Mouse (Mus musculus): ENCODE measurements at regions not wholly inside any gene's neighbourhood (a gene's known extent, or its start where the extent isn't known, plus 50 kb on each side); places are given as distances from the start of the nearest gene placed in this dataset.

DNA sequence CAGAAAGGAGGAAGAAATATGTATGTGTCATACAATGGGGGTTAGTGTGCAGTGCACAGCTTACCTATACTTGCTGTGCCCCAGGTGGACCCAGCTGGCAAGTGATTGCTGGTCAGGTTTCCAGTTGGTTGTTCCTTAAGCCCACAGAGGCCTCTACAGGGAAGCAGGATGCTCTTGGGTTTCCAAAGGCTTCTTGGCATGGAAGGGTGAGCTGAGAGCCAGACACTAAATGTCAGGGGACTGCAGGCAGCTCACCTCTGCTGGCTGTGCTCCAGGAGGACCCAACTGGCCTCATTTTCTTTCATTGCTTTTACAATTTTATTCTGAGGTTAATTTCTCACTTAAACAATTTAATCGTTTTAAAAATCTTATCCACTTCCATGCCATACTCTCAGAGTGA is 108.1 kb downstream of the Gm10184 start:
- TF ChIP-seq POLR2A (IDR thresholded peaks at IDR 0.05; ENCODE audit: borderline replicate concordance, extremely low read depth, insufficient read depth, insufficient read length, poor library complexity, severe bottlenecking) (no peak), CTCF (IDR thresholded peaks at IDR 0.05; ENCODE audit: borderline replicate concordance, extremely low read depth, insufficient read depth, insufficient read length) (no peak)
- no peak for DNase-seq (ENCODE audit: low read depth)

DNA sequence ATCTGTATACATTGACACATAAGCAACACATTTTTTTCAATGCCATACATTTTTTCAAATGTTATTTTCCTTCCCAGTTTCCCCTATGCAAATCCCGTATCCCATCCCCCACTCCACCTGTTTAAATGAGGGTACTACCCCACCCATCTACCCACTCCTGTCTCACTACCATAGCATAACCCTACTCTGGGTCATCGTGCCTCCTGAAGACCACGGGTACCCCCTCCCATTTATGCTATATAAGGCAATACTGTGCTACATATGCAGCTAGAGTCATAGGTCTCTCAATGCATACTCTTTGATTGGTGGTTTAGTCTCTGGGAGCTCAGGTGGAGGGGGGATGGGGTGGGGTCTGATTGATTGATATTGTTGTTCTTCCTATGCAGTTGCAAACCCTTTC is 132.7 kb downstream of the Gm10184 start:
- no peak for DNase-seq (ENCODE audit: low read depth)
- TF ChIP-seq CTCF (IDR thresholded peaks at IDR 0.05; ENCODE audit: borderline replicate concordance, extremely low read depth, insufficient read depth, insufficient read length) (no peak), POLR2A (IDR thresholded peaks at IDR 0.05; ENCODE audit: borderline replicate concordance, extremely low read depth, insufficient read depth, insufficient read length, poor library complexity, severe bottlenecking) (no peak)

DNA sequence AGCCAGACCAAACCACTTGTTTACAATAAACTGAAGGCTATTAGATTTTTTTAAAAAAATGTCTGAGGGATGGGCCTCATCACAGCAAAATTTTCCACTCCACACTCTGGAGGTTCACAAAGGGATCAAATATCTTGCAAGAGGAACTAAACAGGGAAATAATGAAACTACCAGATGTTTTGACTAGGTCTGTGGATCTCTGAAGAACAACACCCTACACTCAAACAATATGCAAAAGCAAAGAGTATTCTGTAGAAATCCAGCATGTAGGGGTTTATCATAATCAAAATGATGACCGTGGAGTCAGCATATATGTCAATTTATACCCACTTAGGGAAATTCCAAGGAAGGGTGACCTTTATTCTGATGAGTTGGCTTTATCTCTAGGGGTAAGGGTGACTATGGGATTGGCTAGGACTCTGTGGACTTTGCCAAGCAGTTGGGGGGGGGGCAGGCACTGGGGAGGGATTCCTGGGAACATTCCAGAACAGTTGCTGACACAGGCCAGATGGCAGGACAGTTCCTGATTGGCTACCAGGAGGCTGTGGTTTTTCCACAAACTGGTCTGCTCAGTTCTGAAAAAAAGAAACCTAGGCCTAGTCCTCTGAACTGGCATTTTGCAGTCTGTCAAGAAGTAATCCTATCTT is 143.9 kb downstream of the Gm10184 start:
- no peak for DNase-seq (ENCODE audit: low read depth)
- TF ChIP-seq CTCF (IDR thresholded peaks at IDR 0.05; ENCODE audit: borderline replicate concordance, extremely low read depth, insufficient read depth, insufficient read length): no peak
- TF ChIP-seq POLR2A (IDR thresholded peaks at IDR 0.05; ENCODE audit: borderline replicate concordance, extremely low read depth, insufficient read depth, insufficient read length, poor library complexity, severe bottlenecking): no peak

DNA sequence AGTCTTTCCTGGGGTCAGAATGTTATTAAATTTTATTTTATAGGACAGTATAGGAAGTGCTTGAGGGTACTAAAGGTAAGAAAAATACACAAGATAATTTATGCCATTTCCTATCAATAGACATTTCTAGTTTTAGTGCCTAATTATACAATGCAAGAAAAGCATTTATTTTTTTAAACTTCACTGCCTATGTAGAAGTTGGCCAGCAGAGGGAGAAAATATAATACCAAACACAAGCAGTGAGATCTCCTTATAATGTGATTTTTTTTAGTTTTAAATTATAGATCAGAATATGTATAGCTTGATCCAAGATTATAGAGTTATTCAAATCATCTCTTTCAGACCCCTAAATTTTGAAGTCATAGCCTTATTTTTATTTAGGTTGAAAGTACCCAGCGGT is 172.8 kb downstream of the Gm10184 start:
- no peak for TF ChIP-seq CTCF (IDR thresholded peaks at IDR 0.05; ENCODE audit: borderline replicate concordance, extremely low read depth, insufficient read depth, insufficient read length)
- no peak for TF ChIP-seq POLR2A (IDR thresholded peaks at IDR 0.05; ENCODE audit: borderline replicate concordance, extremely low read depth, insufficient read depth, insufficient read length, poor library complexity, severe bottlenecking)
- peak; percentile 39 for DNase-seq (ENCODE audit: low read depth)

DNA sequence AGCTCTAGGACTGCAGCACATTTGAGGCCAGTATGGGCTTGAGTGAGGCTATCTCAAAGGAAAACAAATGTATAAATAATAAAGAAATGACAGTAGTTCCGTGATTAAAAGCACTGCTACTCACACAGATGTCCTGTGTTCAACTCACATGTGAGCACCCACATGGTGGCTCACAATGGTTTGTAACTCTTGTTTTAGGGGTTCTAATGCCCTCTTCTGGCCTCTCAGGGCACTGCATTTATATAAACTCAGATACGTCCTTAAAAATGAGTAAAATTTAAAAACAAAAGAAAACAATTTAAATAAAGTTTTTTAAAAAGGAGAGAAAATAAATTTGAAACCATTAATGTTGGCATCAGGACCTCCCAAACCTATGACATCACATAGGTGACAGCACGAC is 184.7 kb downstream of the Gm10184 start:
- no peak for TF ChIP-seq POLR2A (IDR thresholded peaks at IDR 0.05; ENCODE audit: borderline replicate concordance, extremely low read depth, insufficient read depth, insufficient read length, poor library complexity, severe bottlenecking)
- peak; percentile 23 for DNase-seq (ENCODE audit: low read depth)

DNA sequence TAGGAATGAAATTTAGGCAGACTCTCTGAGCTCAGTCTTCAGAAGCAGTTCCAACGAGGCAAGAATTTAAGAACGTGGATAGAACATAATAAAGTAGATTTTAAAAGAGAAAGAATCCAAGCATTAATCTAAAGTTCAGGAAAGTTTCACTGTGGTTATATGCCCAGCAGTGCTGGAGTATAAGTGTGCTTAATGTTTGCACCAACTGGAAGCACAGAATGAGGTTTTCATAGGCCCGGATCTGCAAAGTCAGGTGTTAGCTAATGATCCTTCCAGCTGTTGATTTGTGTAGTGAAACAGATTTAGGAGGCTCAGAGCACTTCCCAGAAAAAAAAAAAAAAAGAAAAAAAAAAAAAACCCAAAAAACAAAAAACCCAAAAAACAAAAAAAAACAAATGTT is 228.5 kb downstream of the Gm10184 start:
- TF ChIP-seq POLR2A (IDR thresholded peaks at IDR 0.05; ENCODE audit: borderline replicate concordance, extremely low read depth, insufficient read depth, insufficient read length, poor library complexity, severe bottlenecking) (no peak), CTCF (IDR thresholded peaks at IDR 0.05; ENCODE audit: borderline replicate concordance, extremely low read depth, insufficient read depth, insufficient read length) (no peak)
- no peak for DNase-seq (ENCODE audit: low read depth)

DNA sequence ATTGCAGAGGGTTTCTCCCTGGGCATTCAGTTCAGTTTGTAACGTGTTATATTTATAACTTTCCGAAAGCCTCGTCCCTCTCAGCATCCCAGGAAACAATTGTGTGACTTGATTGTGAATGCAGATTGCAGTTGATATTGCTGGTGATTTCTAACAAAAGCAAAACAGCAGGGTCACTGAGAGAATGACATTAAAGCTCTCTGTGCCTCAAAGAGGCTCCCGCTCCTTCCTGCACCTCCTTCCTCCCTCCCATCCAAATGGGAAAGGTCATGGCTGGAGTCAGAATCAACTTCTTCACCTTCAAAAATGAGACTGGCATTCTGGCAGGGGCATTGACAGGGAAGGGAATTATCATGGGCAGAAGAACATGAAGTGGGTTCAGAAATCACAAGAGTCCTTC is 251.9 kb downstream of the Gm10184 start:
- no peak for DNase-seq (ENCODE audit: low read depth)
- TF ChIP-seq CTCF (IDR thresholded peaks at IDR 0.05; ENCODE audit: borderline replicate concordance, extremely low read depth, insufficient read depth, insufficient read length) (no peak), POLR2A (IDR thresholded peaks at IDR 0.05; ENCODE audit: borderline replicate concordance, extremely low read depth, insufficient read depth, insufficient read length, poor library complexity, severe bottlenecking) (no peak)

DNA sequence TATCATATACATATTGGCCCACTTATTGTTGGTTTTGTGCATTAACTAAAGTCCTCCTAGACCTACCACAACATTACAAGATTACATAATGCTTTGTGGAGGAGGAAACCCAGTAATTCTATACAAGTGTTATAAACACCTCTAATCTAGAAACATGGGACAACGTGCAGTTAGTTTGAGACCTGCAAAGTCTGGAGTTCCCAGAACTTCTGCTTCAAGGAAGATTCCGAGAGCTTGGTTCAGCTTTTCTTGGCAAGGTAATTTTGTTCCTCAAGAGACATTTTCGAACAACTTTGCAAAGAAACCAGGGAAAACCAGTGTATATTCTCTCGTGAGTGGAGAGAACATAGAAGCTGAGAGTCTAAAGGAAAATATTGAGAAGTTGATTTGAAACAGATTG is 254.0 kb downstream of the Gm10184 start:
- TF ChIP-seq CTCF (IDR thresholded peaks at IDR 0.05; ENCODE audit: borderline replicate concordance, extremely low read depth, insufficient read depth, insufficient read length): no peak
- TF ChIP-seq POLR2A (IDR thresholded peaks at IDR 0.05; ENCODE audit: borderline replicate concordance, extremely low read depth, insufficient read depth, insufficient read length, poor library complexity, severe bottlenecking): no peak
- DNase-seq (ENCODE audit: low read depth): no peak

DNA sequence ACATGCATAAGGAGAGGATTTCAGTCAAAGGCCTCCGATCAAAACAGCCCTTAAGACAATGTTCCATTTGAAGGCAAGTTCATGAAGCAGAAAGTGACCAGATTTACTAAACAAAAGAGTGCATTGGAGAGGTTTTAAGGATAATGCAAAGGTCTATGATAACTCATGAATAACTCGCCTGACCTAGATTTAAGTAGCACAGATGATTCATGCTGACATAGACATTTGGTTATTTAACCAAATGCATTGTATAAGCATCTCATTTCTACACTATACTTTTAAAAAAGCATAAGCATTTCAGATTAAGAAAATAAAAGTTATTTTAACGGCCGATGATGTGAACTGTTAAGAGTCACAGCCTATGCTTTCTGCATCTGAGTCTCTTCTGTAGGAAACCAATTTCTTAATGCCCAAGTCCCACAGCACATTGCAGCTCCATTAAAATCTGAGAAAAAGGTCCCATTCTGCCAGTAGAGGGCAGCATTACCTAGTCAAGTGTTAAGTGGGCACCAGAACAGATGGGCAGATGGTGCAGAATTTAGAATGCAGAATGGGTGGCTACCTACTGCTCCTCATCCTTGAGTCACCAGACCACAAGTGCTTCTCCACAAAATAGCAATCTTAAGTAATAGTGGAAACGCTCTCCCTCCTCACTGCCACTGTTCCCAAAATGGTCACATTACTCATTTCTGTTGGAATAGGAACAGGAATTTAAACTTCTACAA is 256.0 kb downstream of the Gm10184 start:
- TF ChIP-seq CTCF (IDR thresholded peaks at IDR 0.05; ENCODE audit: borderline replicate concordance, extremely low read depth, insufficient read depth, insufficient read length) (peak; percentile 76; the same call in 1 of the 2 replicates), POLR2A (IDR thresholded peaks at IDR 0.05; ENCODE audit: borderline replicate concordance, extremely low read depth, insufficient read depth, insufficient read length, poor library complexity, severe bottlenecking) (no peak)
- peak; percentile 92 for DNase-seq (ENCODE audit: low read depth)

DNA sequence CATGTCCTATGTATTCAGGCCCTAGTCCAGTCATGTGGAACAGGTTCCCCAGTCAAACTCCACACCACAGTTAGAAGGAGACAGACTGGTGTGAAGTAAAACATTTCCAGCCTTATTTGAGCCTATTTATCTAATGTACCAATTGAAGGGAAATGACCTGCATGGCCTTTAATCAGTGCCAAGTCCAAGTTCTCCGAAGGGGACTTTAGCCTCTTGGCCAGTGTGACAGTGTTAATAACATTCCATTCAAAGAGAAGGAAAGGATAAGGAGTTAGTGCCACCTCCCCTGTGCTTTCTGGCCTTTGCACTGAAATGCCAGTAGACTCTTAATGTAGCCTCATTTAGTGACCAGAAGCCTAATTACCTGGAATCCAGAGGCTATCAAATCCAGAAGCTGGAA is 264.2 kb downstream of the Gm10184 start:
- DNase-seq (ENCODE audit: low read depth): no peak
- TF ChIP-seq POLR2A (IDR thresholded peaks at IDR 0.05; ENCODE audit: borderline replicate concordance, extremely low read depth, insufficient read depth, insufficient read length, poor library complexity, severe bottlenecking) (no peak), CTCF (IDR thresholded peaks at IDR 0.05; ENCODE audit: borderline replicate concordance, extremely low read depth, insufficient read depth, insufficient read length) (no peak)

Measured in brain, embryonic 14.5 days (tissue).